Mouse (Mus musculus) embryo, embryonic 9.5 days (tissue): ENCODE data around the gene Senp2.

ENCODE experiments used
- DNase-seq: peaks from one replicate; pipeline ENCODE4 v3.0.0-alpha.2; 2017; ENCODE audit errors: extremely low spot score

Gene Senp2

DNA sequence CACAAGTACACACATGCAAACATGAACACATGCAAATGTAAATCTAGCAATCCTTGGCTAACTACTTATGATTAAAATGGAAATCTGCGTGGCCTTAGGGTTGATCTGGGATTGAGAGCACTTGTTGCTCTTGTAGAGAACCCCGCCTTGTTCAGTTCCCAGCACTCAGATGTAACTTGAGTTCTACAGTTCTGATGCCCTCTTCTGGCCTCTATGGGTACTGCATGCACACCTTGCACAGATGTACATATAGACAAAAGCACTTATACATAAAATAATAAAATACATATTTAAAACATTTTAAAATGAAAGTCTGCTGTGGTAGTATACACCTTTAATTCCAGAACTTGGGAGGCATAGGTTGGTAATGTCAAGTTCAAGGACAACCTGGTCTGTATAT, 12.8 kb downstream of the Senp2 start:
- no peak for DNase-seq

GRCm38 (mm10) chr16:22027474-22027873, 18.2 kb downstream of the Senp2 start:
- no peak for DNase-seq

- no peak for DNase-seq
Observed at GRCm38 (mm10) chr16:22038554-22038953, 29.3 kb downstream of the Senp2 start.

DNA sequence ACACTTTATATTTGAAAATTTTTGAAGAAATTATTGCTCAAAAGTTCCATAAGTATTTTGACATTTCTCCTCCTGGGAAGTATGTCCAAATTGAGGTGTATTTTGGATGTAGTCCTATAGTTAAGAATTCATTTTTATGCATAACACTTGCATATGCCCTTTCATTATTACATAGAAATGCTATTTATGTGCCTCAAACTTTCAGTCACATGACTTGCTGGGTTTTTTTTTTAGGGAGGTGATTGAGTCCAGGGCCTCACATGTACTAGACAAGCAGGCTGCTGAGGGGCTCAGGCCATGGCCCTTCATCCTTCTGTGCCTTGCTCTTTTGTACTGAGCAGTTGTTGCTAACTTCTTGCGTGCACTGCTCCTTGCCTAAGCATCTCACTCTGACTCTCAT, 30.7 kb downstream of the Senp2 start:
- DNase-seq, result no peak

GRCm38 (mm10) chr16:22043830-22044229, 34.5 kb downstream of the Senp2 start:
- no peak for DNase-seq

DNA sequence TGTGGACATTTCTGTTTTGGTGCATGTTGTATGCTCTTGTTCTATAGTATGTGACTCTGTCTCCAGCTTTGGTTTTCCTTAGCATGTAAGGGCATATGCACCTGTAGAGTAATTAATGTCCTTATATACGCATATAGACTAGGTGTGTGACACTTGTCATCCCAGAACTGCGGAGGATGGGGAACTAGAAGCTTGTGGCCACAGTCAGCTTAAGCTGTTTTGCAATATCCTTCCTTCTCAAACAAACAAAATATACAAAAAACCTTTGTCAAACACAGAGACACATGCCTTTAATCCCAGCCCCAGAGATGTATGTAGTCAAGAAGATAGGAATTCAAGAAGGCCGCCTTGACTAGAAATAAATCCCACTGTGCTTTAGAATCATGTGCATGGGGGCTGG, 36.6 kb downstream of the Senp2 start:
- no peak for DNase-seq

- DNase-seq, result no peak
Observed at GRCm38 (mm10) chr16:22046739-22047366, 37.6 kb downstream of the Senp2 start.

GRCm38 (mm10) chr16:22053411-22053810, 44.1 kb downstream of the Senp2 start:
- no peak for DNase-seq

DNA sequence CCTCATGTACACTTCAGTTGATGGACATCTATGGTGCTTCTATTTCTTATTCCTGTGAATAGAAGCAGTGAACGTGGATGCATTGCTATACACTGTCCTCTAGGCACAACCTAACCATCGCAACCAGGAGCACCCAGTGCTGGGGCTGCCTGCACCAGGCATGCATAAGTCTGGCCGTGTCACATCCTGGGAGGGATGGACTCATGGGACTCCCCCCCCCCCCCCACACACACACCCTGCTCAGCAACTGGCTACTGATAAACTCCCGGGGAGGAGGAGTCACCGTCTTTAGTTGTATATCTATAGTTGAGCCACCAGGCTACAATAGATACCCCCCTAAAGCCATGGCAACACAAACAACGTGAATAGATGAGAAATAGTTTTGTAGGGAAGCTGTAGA, 48.2 kb downstream of the Senp2 start:
- no peak for DNase-seq

DNA sequence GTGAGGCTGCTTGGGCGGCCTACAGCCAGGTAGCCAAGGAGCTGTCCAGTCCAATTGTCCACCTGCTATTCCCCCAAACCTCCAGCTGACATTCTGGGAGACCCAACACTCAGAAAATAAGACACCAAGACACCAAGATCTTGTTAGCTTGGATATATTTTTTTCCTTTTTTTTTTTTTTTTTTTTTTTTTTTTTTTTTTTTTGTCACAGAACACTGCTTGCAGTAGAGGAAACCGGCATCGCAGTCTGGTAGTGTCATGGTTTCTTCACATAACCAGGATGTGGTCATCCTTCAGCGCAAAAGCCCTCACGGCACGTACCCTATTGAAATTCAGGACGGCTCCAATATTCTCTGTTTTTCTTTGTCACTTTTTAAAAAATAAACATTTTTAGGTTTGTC, 49.6 kb downstream of the Senp2 start:
- no peak for DNase-seq

DNA sequence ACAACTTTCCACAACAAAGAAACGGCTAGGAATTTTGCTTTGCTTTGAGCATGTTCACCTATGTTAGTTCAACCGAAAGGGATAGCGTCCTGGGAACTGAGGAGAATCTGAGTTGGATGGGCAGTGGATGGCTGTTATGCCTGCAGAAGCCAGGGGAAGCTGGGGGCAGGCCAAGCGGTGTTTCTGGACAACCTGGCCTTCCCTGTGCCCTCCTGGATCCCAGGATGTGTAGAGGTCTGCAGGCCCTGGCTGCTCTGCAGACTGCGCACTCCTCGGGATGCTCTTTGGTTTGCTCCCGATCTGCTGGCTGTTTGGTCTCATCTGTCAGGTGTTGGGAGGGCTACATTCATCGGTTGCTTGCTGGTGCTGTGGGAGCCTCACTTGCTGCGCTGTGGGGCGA, 51.1 kb downstream of the Senp2 start:
- no peak for DNase-seq

GRCm38 (mm10) chr16:22061555-22062160, 52.4 kb downstream of the Senp2 start:
- DNase-seq, result no peak

DNA sequence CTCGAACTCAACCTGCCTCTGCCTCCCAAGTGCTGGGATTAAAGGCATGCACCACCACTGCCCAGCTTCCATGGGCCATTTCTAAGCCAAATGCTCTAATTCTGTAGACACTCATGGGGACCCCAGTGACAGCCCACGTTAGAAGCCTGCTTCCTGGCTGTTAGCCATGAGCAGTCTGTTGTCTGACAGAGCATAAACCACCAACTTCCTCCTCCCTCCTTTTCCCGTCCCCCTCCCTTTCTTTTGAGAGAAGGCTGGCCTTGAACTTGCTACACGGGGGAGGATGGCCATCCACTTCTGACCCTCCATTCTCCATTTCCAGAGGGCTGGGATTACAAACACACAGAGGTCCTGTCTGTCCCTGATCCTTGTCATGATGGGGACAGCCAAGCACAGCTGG, 53.0 kb downstream of the Senp2 start:
- no peak for DNase-seq

GRCm38 (mm10) chr16:22065536-22065935, 56.3 kb downstream of the Senp2 start:
- DNase-seq, result no peak

DNA sequence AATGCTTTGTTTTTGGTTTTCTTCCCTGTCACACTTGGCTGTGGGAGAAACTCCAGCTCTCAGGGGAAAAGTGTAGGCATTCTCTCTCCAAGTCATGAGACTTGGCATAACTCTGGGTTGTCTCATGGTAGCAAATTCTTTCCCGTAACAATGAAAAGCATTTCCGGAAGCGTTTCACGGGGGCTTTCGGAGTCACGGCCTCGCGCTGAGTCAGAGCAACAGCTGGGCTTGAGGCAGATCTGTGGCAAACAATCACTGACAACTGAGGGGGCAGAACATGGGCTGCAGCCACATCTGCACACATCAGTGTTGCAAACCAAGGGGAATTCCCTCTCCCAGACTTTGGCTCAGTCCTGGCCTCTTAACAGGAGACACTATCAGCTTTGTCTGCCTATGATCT, 58.1 kb downstream of the Senp2 start:
- DNase-seq, result no peak

GRCm38 (mm10) chr16:22071361-22071760, 62.1 kb downstream of the Senp2 start:
- DNase-seq, result no peak

DNA sequence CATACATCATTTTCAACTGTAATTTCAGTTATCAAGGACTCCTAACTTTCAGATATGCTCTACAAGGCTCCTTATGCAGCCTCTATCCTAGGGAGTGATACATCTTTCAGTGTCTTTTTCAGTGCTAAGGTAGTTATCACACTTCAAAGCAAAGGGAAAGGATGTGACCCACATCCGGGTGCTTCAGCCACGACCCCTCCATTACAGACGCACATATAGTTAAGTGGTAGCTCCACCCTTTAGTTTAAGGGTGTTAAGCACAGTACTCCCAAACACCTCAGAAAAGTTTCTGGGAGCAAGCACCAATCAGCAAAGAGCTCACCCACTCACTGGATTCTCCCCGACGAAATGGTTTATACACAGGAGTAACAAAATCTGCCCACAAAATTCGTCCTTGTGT, 65.8 kb downstream of the Senp2 start:
- no peak for DNase-seq

DNA sequence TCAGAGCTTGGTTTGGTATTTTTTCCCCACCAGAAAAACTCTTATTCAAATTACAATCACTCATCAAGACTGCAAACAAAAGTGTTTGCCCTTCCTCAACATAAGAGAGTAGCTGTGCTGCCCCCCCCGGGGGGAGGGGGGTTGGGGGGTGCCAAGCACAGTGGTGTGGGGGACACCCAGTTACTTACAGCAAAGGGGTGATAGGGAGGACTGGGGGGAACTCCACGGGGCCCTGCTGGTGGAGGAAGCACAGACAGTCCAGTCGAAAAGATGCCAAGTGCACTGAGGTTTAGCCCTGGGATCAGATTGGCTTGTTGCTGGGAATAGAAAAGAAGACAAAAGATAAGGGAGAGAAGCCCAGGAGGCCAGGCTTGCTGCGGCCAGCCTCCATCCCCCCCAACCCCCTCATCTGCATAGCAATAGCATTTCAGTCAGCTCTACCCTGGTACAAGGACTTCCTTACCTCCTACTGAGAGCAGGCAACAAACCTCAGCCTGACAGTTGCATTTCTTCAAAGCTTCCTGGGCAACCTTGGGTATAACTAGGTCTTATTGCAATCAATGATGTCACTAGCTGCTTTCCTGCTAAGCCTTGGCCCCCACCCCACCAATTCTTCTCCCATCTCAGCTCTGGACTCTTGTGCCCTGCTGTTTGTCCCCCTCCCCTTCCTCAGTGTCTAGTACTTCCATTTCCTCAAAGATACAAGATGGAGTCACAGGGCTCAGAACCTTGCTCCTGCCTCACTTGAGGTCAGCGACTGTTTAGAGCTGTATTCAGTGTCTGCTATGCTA, 66.7 kb downstream of the Senp2 start:
- DNase-seq, result no peak

- DNase-seq, result no peak
Observed at GRCm38 (mm10) chr16:22076620-22076941, 67.3 kb downstream of the Senp2 start.

- no peak for DNase-seq
Observed at GRCm38 (mm10) chr16:22080125-22080710, 70.9 kb downstream of the Senp2 start.

- no peak for DNase-seq
Observed at GRCm38 (mm10) chr16:22085411-22085810, 76.1 kb downstream of the Senp2 start.

GRCm38 (mm10) chr16:22091255-22091783, 82.0 kb downstream of the Senp2 start:
- DNase-seq, result no peak

- no peak for DNase-seq
Observed at GRCm38 (mm10) chr16:22095751-22096150, 86.5 kb downstream of the Senp2 start.
